Mouse (Mus musculus): ENCODE measurements around the gene Suco. TPM values are rescaled to one million over a fixed set of nuclear protein-coding genes. Genes with fewer than 3 reads are reported as not detected.

The Suco gene
- polyA plus RNA-seq, 1 experiment from 2014 or later = 11.4 TPM

- no peak for TF ChIP-seq CTCF (IDR thresholded peaks at IDR 0.05; ENCODE audit: low read depth)
- TF ChIP-seq EP300 (optimal IDR thresholded peaks at IDR 0.05) = no peak
These were observed 9.3 kb upstream of the Suco start for GRCm38 (mm10) chr1:161885762-161886161.

DNA sequence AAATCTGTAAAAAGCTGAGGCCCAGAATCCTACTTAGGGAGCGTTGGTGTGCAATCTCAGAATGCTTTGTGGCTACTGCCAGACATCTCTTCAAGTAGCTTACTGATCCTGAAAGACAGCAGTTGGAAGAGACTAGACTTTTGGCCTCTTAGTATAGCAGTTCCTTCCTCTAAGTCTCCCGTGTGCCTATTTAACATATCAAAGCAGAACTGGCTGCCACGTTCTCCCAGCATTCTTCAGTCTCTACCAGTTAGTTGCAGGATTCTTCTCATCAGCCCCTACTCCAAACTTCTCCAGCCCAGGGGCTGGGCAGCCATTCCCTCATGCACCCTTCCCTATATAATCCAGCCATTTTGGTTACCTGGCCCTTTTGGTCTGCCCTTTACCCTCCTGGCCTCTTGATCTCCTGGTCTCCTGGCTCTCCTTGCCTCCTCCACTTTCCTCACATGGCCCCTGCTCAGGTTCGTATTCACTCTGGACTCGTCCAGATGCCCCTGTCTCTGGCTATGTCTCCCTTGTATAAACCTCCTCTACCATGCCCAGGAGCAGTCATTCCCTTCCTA, 1.2 kb upstream of the Suco start:
- no peaks in the 10 kb centered on the region for H3K27me3 ChIP-seq (ENCODE audit: control insufficient read depth, insufficient read depth, low read length)
- H3K4me1 ChIP-seq (replicated peaks; ENCODE audit: control insufficient read depth, insufficient read depth) = peaks cover 3% of the 10 kb centered on the region; the same call in 1 of the 2 replicates
- WGBS = 24% methylated on average over 5 of the region's 5 CpGs
- ATAC-seq (ENCODE audit: low FRiP score, low TSS enrichment) (no peak), DNase-seq (ENCODE audit: low spot score) (no peak)
- TF ChIP-seq CTCF (IDR thresholded peaks at IDR 0.05; ENCODE audit: low read depth) = no peak
- TF ChIP-seq EP300 (optimal IDR thresholded peaks at IDR 0.05) = no peak
- peak overlapping the region; percentile 55 for H3K4me3 ChIP-seq (ENCODE audit: low read depth, low read length)
- H3K4me2 ChIP-seq (replicated peaks; ENCODE audit: low read depth) = peak overlapping the region; percentile 50
- H3K27ac ChIP-seq (replicated peaks) = 0 out of 2 replicates have a peak overlapping the region, but pooled peaks have one; percentile 5
- peak overlapping the region; percentile 9; the same call in 1 of the 2 replicates for H3K9ac ChIP-seq (ENCODE audit: low read length)
- H3K9me3 ChIP-seq (ENCODE audit: control insufficient read depth, low read length) = no peaks in the 10 kb centered on the region
- no peaks in the 10 kb centered on the region for H3K36me3 ChIP-seq (ENCODE audit: control insufficient read depth, insufficient read depth, low read length)

More at GRCm38 (mm10) chr1:161885762-161886161, 9.3 kb upstream of the Suco start:
- Histone ChIP-seq H3K4me1 (replicated peaks; ENCODE audit: control insufficient read depth, insufficient read depth) (no peaks in the 10 kb centered on the region), H3K9me3 (ENCODE audit: control insufficient read depth, low read length) (no peaks in the 10 kb centered on the region), H3K4me3 (ENCODE audit: low read depth, low read length) (no peak overlapping the region), H3K27ac (replicated peaks) (no peak overlapping the region), H3K36me3 (ENCODE audit: control insufficient read depth, insufficient read depth, low read length) (no peaks in the 10 kb centered on the region), H3K9ac (ENCODE audit: low read length) (no peak overlapping the region), H3K4me2 (replicated peaks; ENCODE audit: low read depth) (no peak overlapping the region), H3K27me3 (ENCODE audit: control insufficient read depth, insufficient read depth, low read length) (no peaks in the 10 kb centered on the region)
- WGBS = 53% methylated on average over 1 of the region's 1 CpGs
- no peak for DNase-seq (ENCODE audit: low spot score)
- ATAC-seq (ENCODE audit: low FRiP score, low TSS enrichment) = no peak

GRCm38 (mm10) chr1:161875706-161876552, 553 bp downstream of the Suco start:
- Histone ChIP-seq H3K9ac (ENCODE audit: low read length) (peak overlapping the region; percentile 82), H3K4me3 (ENCODE audit: low read depth, low read length) (peak overlapping the region; percentile 55), H3K4me2 (replicated peaks; ENCODE audit: low read depth) (peak overlapping the region; percentile 70), H3K9me3 (ENCODE audit: control insufficient read depth, low read length) (no peaks in the 10 kb centered on the region), H3K36me3 (ENCODE audit: control insufficient read depth, insufficient read depth, low read length) (no peaks in the 10 kb centered on the region), H3K27ac (replicated peaks) (peak overlapping the region; percentile 95), H3K27me3 (ENCODE audit: control insufficient read depth, insufficient read depth, low read length) (no peaks in the 10 kb centered on the region), H3K4me1 (replicated peaks; ENCODE audit: control insufficient read depth, insufficient read depth) (peaks cover 3% of the 10 kb centered on the region; the same call in 1 of the 2 replicates)
- DNase-seq (ENCODE audit: low spot score) (peak; percentile 18), ATAC-seq (ENCODE audit: low FRiP score, low TSS enrichment) (peak; percentile 50)
- 1% methylated on average over 34 of the region's 34 CpGs for WGBS
- TF ChIP-seq CTCF (IDR thresholded peaks at IDR 0.05; ENCODE audit: low read depth) (peak; percentile 59), EP300 (optimal IDR thresholded peaks at IDR 0.05) (no peak)

DNA sequence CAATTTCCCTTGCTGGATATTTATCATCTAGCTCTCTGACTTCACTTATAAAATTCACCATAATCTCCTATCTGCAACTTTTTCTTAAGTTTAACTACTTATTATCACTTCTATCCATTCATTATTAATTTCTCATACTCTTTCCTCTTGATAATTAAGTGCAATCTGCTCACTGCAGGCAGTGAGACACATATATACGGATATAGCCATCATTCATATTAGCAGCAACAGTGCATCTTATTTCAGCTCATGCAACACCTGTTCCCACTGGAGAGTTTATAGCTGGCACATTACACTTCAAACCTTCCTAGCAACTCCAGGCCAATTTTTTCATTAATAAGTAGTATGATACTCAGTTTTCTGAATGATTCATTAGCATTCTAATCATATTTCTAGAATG, 7.1 kb downstream of the Suco start:
- ATAC-seq (ENCODE audit: low FRiP score, low TSS enrichment) = no peak
- H3K9me3 ChIP-seq (ENCODE audit: control insufficient read depth, low read length) = no peaks in the 10 kb centered on the region

DNA sequence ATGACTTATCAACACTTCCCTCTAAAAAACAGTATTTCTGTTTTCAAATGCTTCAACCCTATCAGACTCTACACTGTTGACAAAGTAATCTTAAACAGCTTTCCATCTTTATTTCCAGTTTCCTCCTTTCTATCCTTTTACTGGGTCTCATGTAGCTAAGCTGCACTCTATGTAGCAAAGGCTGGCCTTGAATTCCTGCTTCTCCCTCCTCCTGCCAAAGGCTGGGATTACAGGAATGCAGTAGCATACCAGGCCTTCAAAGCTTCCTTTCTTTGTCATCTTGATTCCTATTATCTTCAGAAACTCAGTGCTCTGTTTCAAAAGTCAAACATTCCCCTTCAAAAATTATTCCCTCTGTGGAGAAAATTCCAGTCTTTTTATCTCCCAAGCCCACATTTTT, 8.1 kb downstream of the Suco start:
- H3K4me2 ChIP-seq (replicated peaks; ENCODE audit: low read depth) = no peak overlapping the region
- H3K9ac ChIP-seq (ENCODE audit: low read length) = no peak overlapping the region
- no peaks in the 10 kb centered on the region for H3K4me1 ChIP-seq (replicated peaks; ENCODE audit: control insufficient read depth, insufficient read depth)
- no peak overlapping the region for H3K4me3 ChIP-seq (ENCODE audit: low read depth, low read length)
- no peaks in the 10 kb centered on the region for H3K36me3 ChIP-seq (ENCODE audit: control insufficient read depth, insufficient read depth, low read length)
- H3K27me3 ChIP-seq (ENCODE audit: control insufficient read depth, insufficient read depth, low read length) = no peaks in the 10 kb centered on the region
- no peaks in the 10 kb centered on the region for H3K9me3 ChIP-seq (ENCODE audit: control insufficient read depth, low read length)
- ATAC-seq (ENCODE audit: low FRiP score, low TSS enrichment) = no peak
- TF ChIP-seq EP300 (optimal IDR thresholded peaks at IDR 0.05) = no peak
- TF ChIP-seq CTCF (IDR thresholded peaks at IDR 0.05; ENCODE audit: low read depth) = no peak
- DNase-seq (ENCODE audit: low spot score) = no peak
- no peak overlapping the region for H3K27ac ChIP-seq (replicated peaks)

More for the DNA sequence above, 7.1 kb downstream of the Suco start:
- no peaks in the 10 kb centered on the region for H3K36me3 ChIP-seq (ENCODE audit: control insufficient read depth, insufficient read depth, low read length)
- no peak overlapping the region for H3K4me2 ChIP-seq (replicated peaks; ENCODE audit: low read depth)
- TF ChIP-seq CTCF (IDR thresholded peaks at IDR 0.05; ENCODE audit: low read depth) (no peak), EP300 (optimal IDR thresholded peaks at IDR 0.05) (no peak)
- H3K9ac ChIP-seq (ENCODE audit: low read length) = no peak overlapping the region
- no peak overlapping the region for H3K4me3 ChIP-seq (ENCODE audit: low read depth, low read length)
- no peak for DNase-seq (ENCODE audit: low spot score)
- no peaks in the 10 kb centered on the region for H3K27me3 ChIP-seq (ENCODE audit: control insufficient read depth, insufficient read depth, low read length)
- WGBS = 52% methylated on average over 1 of the region's 1 CpGs
- H3K4me1 ChIP-seq (replicated peaks; ENCODE audit: control insufficient read depth, insufficient read depth) = no peaks in the 10 kb centered on the region
- H3K27ac ChIP-seq (replicated peaks) = no peak overlapping the region

DNA sequence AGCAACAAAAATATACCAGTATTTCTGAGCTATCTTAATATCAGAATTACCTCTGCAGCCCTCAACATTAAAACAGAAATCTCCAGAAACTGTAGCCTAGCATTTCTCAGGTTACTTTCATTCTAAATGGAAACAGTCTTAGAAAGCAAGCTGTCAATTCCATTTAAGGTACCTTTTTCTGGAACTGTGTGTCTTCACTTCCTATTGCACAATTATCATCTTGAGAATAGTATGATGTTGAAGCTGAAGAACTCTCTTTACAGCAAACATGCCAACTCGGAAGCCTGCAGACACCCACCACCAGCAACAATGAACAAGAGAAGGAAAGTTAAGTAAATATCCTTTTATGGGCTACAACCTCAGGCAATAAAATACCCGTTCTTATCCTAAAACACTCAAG, 12.7 kb downstream of the Suco start:
- Histone ChIP-seq H3K27me3 (ENCODE audit: control insufficient read depth, insufficient read depth, low read length) (no peaks in the 10 kb centered on the region), H3K4me3 (ENCODE audit: low read depth, low read length) (no peak overlapping the region), H3K4me2 (replicated peaks; ENCODE audit: low read depth) (no peak overlapping the region), H3K9ac (ENCODE audit: low read length) (no peak overlapping the region), H3K4me1 (replicated peaks; ENCODE audit: control insufficient read depth, insufficient read depth) (no peaks in the 10 kb centered on the region), H3K9me3 (ENCODE audit: control insufficient read depth, low read length) (no peaks in the 10 kb centered on the region), H3K36me3 (ENCODE audit: control insufficient read depth, insufficient read depth, low read length) (no peaks in the 10 kb centered on the region), H3K27ac (replicated peaks) (no peak overlapping the region)
- TF ChIP-seq CTCF (IDR thresholded peaks at IDR 0.05; ENCODE audit: low read depth) = no peak
- TF ChIP-seq EP300 (optimal IDR thresholded peaks at IDR 0.05) = no peak
- 42% methylated on average over 2 of the region's 2 CpGs for WGBS
- ATAC-seq (ENCODE audit: low FRiP score, low TSS enrichment) = no peak
- no peak for DNase-seq (ENCODE audit: low spot score)

Measured in stomach, postnatal 0 days (tissue).